Mouse (Mus musculus): Measurements from ENCODE around the gene Fto.

GRCm38 (mm10) chr8:91276337-91276736, 37.0 kb upstream of the Fto start:
- TF ChIP-seq POLR2A (IDR thresholded peaks at IDR 0.05; ENCODE audit: low read depth, low read length) (no peak), CTCF (IDR thresholded peaks at IDR 0.05; ENCODE audit: extremely low read depth, insufficient read depth, insufficient read length, insufficient replicate concordance) (no peak)
